Mouse (Mus musculus) frontal cortex, postnatal 36 days (tissue): Measurements from ENCODE around the gene Plek.

Experiments
- DNase-seq, 2 experiments: peaks; one replicate each; pipeline ENCODE4 v3.0.0; 2022; ENCODE audit warnings: low spot score in 2 of 2

Plek gene

GRCm38 (mm10) chr11:17000353-17001334, 51.5 kb downstream of the Plek start:
- DNase-seq, result no peak

- DNase-seq, result no peak
Observed at GRCm38 (mm10) chr11:16999933-17000332, 52.2 kb downstream of the Plek start.

- no peak for DNase-seq
Observed at GRCm38 (mm10) chr11:16999387-16999786, 52.8 kb downstream of the Plek start.

GRCm38 (mm10) chr11:16997465-16997864, 54.7 kb downstream of the Plek start:
- DNase-seq, result no peak

- no peak for DNase-seq
Observed at GRCm38 (mm10) chr11:16996818-16997217, 55.4 kb downstream of the Plek start.

GRCm38 (mm10) chr11:16992880-16993279, 59.3 kb downstream of the Plek start:
- DNase-seq, result no peak

GRCm38 (mm10) chr11:16989885-16990284, 62.3 kb downstream of the Plek start:
- peak in 1 of 2 experiments; percentile 16 for DNase-seq

- no peak for DNase-seq
Observed at GRCm38 (mm10) chr11:16987745-16988328, 64.3 kb downstream of the Plek start.

GRCm38 (mm10) chr11:16986550-16987187, 65.5 kb downstream of the Plek start:
- no peak for DNase-seq

GRCm38 (mm10) chr11:16978161-16978707, 73.9 kb downstream of the Plek start:
- no peak for DNase-seq

- DNase-seq, result no peak
Observed at GRCm38 (mm10) chr11:16977611-16978010, 74.6 kb downstream of the Plek start.

GRCm38 (mm10) chr11:16976937-16977336, 75.2 kb downstream of the Plek start:
- no peak for DNase-seq

- DNase-seq, result peak in 1 of 2 experiments; percentile 33
Observed at GRCm38 (mm10) chr11:16973086-16973485, 79.1 kb downstream of the Plek start.

GRCm38 (mm10) chr11:16972027-16972426, 80.2 kb downstream of the Plek start:
- no peak for DNase-seq

- DNase-seq, result no peak
Observed at GRCm38 (mm10) chr11:16969650-16970049, 82.5 kb downstream of the Plek start.

GRCm38 (mm10) chr11:16967806-16968205, 84.4 kb downstream of the Plek start:
- peak; percentile 17 to 66 for DNase-seq

GRCm38 (mm10) chr11:16958520-16958919, 93.7 kb downstream of the Plek start:
- no peak for DNase-seq

GRCm38 (mm10) chr11:16957030-16957429, 95.2 kb downstream of the Plek start:
- DNase-seq, result no peak

GRCm38 (mm10) chr11:16956115-16956862, 95.9 kb downstream of the Plek start:
- no peak for DNase-seq

- DNase-seq, result no peak
Observed at GRCm38 (mm10) chr11:16951761-16952010, 100.5 kb downstream of the Plek start.

GRCm38 (mm10) chr11:16950976-16951760, 101.0 kb downstream of the Plek start, which contains the start of gene Fbxo48:
Gene Fbxo48, plus strand, starts transcription at chr11:16951375.
- peak; percentile 93 to 96 for DNase-seq
